Comparison of ENCODE assay signal across 8 mouse cellular contexts in genomic region chr13:102905361-102905950, GRCm38 (mm10).
A peak's percentile ranks its signal among the peaks of the same experiment; 100 is the strongest.
DNase-seq lines count a peak whose midpoint lies in the region; ATAC-seq and TF ChIP-seq lines count a peak whose summit lies in the region.

No protein-coding gene starts in this region.

- H3K4me2 ChIP-seq in heart, embryonic 15.5 days: peak overlapping the region; percentile 68
- H3K4me2 ChIP-seq in liver, embryonic 12.5 days: peak overlapping the region; percentile 88

- no peak for ATAC-seq in heart, embryonic 15.5 days (replicated peaks; ENCODE audit: insufficient number of reproducible peaks, insufficient read depth, low FRiP score, low read depth)
- peak; percentile 21; the same call in 1 of the 2 replicates for ATAC-seq in liver, embryonic 12.5 days

- TF ChIP-seq POLR2A in lung, adult 2 months (IDR thresholded peaks at IDR 0.05; ENCODE audit: borderline replicate concordance, extremely low read depth, low read depth, low read length): no peak

- TF ChIP-seq CTCF in lung, adult 2 months (IDR thresholded peaks at IDR 0.05; ENCODE audit: insufficient read depth, low read length): no peak

- 3% methylated on average over 16 of the region's 16 CpGs for WGBS in lung, adult 2 months
- 2% methylated on average over 16 of the region's 16 CpGs for WGBS in heart, embryonic 15.5 days
- 2% methylated on average over 16 of the region's 16 CpGs for WGBS in liver, embryonic 12.5 days (ENCODE audit: insufficient replicate concordance)

- no peaks in the 10 kb centered on the region for H3K27me3 ChIP-seq in heart, embryonic 15.5 days
- no peaks in the 10 kb centered on the region for H3K27me3 ChIP-seq in liver, embryonic 12.5 days (replicated peaks)

- peak overlapping the region; percentile 90 for H3K27ac ChIP-seq in heart, embryonic 15.5 days
- peak overlapping the region; percentile 75 for H3K27ac ChIP-seq in liver, embryonic 12.5 days

- peaks cover 11% of the 10 kb centered on the region for H3K4me1 ChIP-seq in lung, adult 2 months (ENCODE audit: control insufficient read depth, insufficient read depth, low read length)
- peaks cover 26% of the 10 kb centered on the region for H3K4me1 ChIP-seq in heart, embryonic 15.5 days (replicated peaks)
- H3K4me1 ChIP-seq in liver, embryonic 12.5 days: peaks cover 19% of the 10 kb centered on the region

- H3K36me3 ChIP-seq in heart, embryonic 15.5 days: no peaks in the 10 kb centered on the region
- H3K36me3 ChIP-seq in liver, embryonic 12.5 days: no peaks in the 10 kb centered on the region

- H3K4me3 ChIP-seq in lung, adult 2 months (replicated peaks; ENCODE audit: extremely low read depth, low read depth, low read length): peak overlapping the region; percentile 74
- H3K4me3 ChIP-seq in heart, embryonic 15.5 days: peak overlapping the region; percentile 58
- peak overlapping the region; percentile 67 for H3K4me3 ChIP-seq in liver, embryonic 12.5 days

- DNase-seq in lung, adult 2 months: peak; percentile 40
- DNase-seq in lung, postnatal 10 days: no peak
- peak; percentile 68 for DNase-seq in embryo, embryonic 10.5 days (ENCODE audit: low spot score)
- DNase-seq in thymus, postnatal 4 days: peak; percentile 37
- DNase-seq in right cerebral cortex, postnatal 14 days: no peak
- no peak for DNase-seq in urinary bladder, postnatal 14 days (ENCODE audit: low spot score)

- H3K9me3 ChIP-seq in heart, embryonic 15.5 days (replicated peaks): no peaks in the 10 kb centered on the region
- no peaks in the 10 kb centered on the region for H3K9me3 ChIP-seq in liver, embryonic 12.5 days (replicated peaks)

- H3K9ac ChIP-seq in heart, embryonic 15.5 days: peak overlapping the region; percentile 67
- H3K9ac ChIP-seq in liver, embryonic 12.5 days: peak overlapping the region; percentile 79

Comparison
In these comparisons a context has a peak if more than half of its experiments do, and no peak if none do; other contexts are left out.
1. DNase-seq: peak in lung, adult 2 months (single experiment), embryo, embryonic 10.5 days (single experiment) and thymus, postnatal 4 days (single experiment); none in lung, postnatal 10 days (single experiment), right cerebral cortex, postnatal 14 days (single experiment) and urinary bladder, postnatal 14 days (single experiment).
2. Peak in every context shown above with its lines, with median percentiles within 50 percentile points of each other: H3K4me3 ChIP-seq.